Mouse (Mus musculus): Measurements from ENCODE around the gene Kcnk3.

- no peak for TF ChIP-seq CTCF (IDR thresholded peaks at IDR 0.05; ENCODE audit: control insufficient read depth, insufficient read depth, insufficient read length)
- TF ChIP-seq MAX (IDR thresholded peaks at IDR 0.05): no peak
- no peak for TF ChIP-seq USF1 (IDR thresholded peaks at IDR 0.05; ENCODE audit: low read depth)
- no peak for TF ChIP-seq MYOG (IDR thresholded peaks at IDR 0.05; ENCODE audit: control insufficient read depth, extremely low read depth, insufficient read length)
- TF ChIP-seq CEBPB (IDR thresholded peaks at IDR 0.05; ENCODE audit: low read depth): no peak
- TF ChIP-seq MYOD1 (IDR thresholded peaks at IDR 0.05; ENCODE audit: control insufficient read depth, insufficient read length, low read depth): no peak
- TF ChIP-seq FOSL1 (IDR thresholded peaks at IDR 0.05; ENCODE audit: insufficient read depth, low read length, poor library complexity, severe bottlenecking): no peak
Measured at GRCm38 (mm10) chr5:30621211-30621790, 33.3 kb downstream of the Kcnk3 start.
